Mouse (Mus musculus) spleen, adult 2 months (tissue): ENCODE measurements around the gene Tmem79.

Source experiments
- CTCF ChIP-seq: fragments of 200-500 bp; IDR thresholded peaks from 2 replicates; pipeline ENCODE4 v1.5.1; 2011; ENCODE audit warnings: mild to moderate bottlenecking, inconsistent platforms; ENCODE audit not compliant: insufficient read depth, insufficient read length, insufficient replicate concordance; ENCODE audit errors: extremely low read depth
- POLR2A ChIP-seq: fragments of 200-500 bp; IDR thresholded peaks from 2 replicates; pipeline ENCODE4 v1.6.1; 2011; ENCODE audit warnings: low read depth, low read length, inconsistent platforms

GRCm38 (mm10) chr3:88363700-88364099 lies 27.8 kb upstream of the Tmem79 start:
- TF ChIP-seq CTCF (no peak), POLR2A (no peak)
